Mouse (Mus musculus): Measurements from ENCODE around the gene Scin.
"Not testable (repeated sequence)": the region's sequence is repeated elsewhere in the genome, so short reads cannot be mapped to it uniquely, and the experiment has no call there.

The Scin gene

DNA sequence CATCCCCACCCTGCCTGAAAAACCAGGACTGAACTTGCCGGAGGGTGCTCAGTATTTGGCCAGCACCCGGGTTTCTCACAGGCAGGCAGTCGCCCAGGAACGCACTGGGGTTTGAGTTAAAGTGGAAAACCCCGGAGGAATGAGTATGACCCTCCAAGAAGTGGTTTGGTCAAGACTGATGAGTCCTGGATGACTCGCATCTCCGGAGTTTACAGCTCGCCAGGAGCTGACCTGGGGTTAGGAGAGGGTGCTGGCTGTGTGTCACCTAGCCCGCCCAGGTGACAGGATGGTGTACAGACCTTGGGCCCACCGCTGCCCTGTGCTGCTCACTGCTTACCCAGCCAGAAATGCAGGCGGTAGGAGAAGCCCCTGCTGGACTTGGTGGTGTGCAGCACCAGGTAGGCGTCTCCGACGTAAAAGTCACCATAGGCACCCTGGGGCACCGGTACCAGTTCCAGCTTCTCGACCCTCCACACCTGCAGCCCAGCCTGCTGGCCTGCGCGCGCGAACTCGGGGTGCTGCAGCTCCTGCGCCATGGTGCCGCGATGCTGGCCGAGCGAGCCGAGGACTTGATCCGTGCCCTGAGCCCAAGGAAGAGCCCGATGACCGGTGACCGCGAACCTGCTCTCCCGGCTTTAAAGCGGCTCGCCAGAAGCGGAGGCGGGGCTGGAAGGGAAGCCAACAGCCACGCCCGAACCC is at the start of gene Scin:
TSS of gene Scin (minus strand) at position 656 of the 699 bp plus-strand sequence.
- no peak for DNase-seq

GRCm38 (mm10) chr12:40177089-40177488 is 43.1 kb upstream of the Scin start:
- no peak for DNase-seq

GRCm38 (mm10) chr12:40176158-40176557 is 42.1 kb upstream of the Scin start:
- DNase-seq, result no peak

DNA sequence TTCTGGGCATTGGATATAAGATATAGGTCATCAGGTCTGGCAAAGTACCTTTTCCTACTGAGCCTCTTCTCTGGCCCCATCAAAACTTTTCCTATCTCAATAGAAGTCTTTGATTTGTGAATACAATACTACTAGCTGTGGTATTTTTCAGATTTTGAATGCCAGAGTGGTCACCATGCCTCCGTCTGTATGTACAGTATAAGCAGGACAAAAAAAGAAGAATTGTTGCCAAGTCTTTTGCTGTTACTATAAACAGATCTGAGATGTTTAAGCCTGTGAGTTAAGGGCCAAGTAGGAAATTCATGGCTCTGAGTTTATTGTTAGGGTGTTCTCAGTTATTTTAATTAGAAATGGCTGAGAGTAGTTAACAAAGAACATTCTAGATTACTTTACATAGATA is 41.1 kb upstream of the Scin start:
- DNase-seq, result not testable (repeated sequence)

- DNase-seq, result no peak
Observed at GRCm38 (mm10) chr12:40171637-40172036, 37.6 kb upstream of the Scin start.

GRCm38 (mm10) chr12:40169675-40170074 is 35.6 kb upstream of the Scin start:
- DNase-seq, result no peak

- DNase-seq, result peak; percentile 27
Observed at GRCm38 (mm10) chr12:40164621-40165020, 30.6 kb upstream of the Scin start.

- DNase-seq, result no peak
Observed at GRCm38 (mm10) chr12:40160777-40161176, 26.7 kb upstream of the Scin start.

DNA sequence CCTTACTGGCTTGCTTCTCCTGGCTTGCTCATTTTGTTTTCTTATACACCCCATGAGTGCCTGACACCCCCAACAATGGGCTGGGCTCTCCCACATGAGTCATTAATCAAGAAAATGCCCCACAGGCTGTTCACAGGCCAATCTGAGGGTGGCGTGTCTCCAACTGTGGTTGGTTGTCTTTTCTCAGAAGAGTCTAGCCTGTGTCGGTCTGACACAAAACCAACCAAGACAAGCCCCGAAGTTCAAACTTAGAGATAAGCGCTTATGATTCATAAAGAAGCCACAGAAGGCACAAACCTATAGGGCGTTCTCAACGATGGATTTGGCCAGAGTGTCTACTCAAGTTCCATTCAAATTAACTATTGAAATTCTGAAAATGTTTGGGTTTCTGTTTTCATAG is 20.2 kb upstream of the Scin start:
- no peak for DNase-seq

- no peak for DNase-seq
Observed at GRCm38 (mm10) chr12:40152353-40153069, 18.5 kb upstream of the Scin start.

DNA sequence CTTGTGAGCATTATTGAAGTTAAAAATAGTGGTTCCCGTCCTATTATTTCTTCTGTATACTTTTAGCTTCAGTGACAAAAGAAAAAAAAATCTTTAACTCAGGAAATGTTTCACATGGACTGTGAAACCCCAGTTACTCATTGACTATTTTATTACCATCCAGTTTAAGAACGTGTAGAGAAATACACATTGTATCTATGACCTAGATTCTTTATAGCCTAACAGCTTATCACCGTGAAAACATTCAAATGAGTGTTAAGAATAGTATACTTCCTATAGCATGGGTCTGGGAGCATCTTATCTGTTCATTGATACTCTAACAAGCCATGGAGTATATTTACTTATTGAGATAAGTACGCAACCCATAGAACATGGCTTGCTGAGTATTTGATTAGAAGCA is 13.3 kb upstream of the Scin start:
- DNase-seq, result no peak

- no peak for DNase-seq
Observed at GRCm38 (mm10) chr12:40146510-40146909, 12.5 kb upstream of the Scin start.

GRCm38 (mm10) chr12:40140706-40141105 is 6.7 kb upstream of the Scin start:
- no peak for DNase-seq

- DNase-seq, result no peak
Observed at GRCm38 (mm10) chr12:40139484-40140245, 5.6 kb upstream of the Scin start.

DNA sequence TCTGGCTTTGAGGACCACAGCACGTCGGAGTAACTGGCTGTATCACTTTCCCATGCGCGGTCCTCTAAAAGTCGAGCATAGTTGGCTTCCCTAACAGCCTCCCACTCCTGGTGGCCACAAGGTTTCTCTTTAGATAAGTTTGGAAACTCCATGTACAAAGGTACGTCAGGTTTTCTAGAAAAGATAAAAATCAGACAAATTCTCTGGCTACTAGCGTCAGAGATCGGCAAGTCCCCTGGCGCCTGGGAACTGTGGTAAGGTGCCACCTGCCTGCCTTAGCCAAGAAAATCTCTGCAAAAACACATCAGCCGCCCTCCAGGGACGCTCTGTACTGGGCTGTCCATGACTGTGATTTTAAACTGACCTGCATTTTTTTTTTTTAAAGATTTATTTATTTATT is 501 bp upstream of the Scin start:
- no peak for DNase-seq

DNA sequence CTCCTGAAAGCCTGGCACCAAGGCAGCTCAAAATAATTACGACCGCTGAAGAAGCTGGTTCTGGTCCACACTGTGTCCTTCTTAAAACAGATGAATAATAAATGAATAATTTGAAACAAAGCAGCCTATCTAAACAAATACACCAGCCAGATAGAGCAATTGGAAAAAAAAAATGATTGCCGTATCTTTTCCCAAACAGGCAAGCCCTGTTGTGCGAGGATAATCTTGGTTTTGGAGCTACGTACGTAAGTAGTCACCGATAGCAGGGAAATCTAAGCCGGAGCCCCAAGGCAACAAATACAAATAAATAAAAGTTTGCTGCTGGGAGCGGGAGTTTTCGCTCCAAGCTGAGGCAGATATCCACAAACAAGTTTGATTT is 845 bp downstream of the Scin start:
- no peak for DNase-seq

GRCm38 (mm10) chr12:40118872-40119271 is 15.2 kb downstream of the Scin start:
- no peak for DNase-seq

DNA sequence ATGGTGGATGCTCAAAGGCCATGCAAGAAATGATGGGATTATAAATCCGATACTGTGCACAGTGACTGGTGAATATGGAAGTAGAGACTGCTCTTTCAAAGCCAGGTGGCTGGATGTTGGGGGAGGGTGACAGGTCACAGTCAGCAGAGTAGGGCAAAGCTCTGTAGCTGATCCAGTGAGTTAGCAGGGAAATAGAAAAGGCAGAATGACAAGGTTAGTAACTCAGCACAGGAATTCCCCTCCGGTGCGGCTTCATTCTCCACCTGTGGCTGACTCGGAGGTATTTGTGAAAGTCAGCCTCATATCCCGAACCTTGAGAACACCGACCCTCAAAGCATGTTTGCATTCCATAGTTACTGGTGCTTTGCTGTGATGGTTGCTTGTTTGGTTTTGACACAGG is 17.0 kb downstream of the Scin start:
- no peak for DNase-seq

- no peak for DNase-seq
Observed at GRCm38 (mm10) chr12:40116214-40116613, 17.8 kb downstream of the Scin start.

DNA sequence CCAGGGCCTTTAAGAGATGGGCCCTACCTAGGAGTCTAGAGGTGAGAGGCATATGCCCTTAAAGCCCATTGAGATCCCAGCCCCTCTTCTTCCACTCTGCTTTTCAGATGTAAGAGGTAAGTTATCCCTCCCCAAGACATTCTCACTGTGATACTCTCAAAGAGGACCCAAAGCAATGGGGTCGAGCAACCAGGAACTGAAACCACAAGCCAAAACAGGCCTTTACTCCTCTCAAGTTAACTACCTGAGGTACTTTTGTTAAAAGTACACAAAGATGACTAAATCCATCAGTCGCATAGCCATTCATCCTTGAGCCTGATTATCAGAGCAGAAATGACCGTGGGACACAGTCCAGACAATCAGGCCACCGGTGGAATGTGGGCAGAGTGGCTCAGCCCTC is 19.1 kb downstream of the Scin start:
- DNase-seq, result no peak

DNA sequence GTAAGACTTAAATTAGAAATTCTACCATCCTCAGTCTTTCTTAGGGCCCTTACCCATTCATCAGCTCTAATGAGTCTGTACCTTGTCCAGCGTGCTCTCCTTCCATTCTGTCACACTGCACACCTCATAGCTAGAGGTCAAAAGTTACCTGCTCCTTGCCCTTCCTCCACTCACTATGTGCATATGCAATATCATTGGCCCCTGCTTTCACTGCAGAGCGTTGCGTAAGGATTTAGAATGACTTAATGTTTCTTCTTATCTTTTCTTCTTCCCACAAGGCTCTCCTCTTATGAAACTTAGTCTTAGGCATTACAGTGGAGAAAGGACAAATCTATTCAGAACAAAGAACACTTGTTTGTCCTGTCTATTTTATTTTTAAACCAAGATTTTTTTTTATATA is 20.0 kb downstream of the Scin start:
- DNase-seq, result no peak

DNA sequence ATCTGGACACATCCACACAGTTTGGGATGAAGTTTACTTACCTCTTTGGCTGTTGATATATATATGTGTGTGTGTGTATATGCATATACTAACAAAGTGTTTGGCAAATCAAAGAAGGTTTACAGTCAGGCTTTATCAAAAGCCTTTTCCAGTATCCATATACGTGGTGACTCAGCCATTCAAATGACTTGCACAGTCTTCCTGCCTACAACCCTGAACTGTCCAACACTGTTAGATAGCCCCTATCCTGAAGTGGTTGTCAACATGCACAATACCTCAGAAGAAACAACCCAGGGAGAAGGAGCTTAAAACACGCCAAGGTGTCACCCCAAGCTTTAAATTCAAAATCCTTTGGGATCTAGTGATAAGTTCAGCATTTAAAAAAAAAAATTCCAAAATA is 20.4 kb downstream of the Scin start:
- no peak for DNase-seq

DNA sequence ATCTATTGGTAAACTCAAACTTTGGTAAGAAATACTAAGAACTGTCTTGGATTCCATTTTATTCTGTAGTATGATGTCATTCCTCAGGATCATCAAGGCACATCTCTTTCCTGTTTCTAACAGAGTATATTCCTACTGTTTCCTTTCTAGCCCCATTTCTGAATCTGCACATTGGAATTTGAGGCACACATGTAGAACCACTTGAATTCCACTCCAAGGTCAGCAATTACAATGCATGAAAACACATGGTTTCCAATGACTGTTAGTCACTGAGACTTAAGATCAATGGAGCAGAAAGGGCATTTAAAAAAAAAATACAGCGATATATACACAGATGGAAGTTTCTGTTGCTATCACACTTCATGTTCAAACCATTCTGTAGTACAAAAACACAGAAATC is 24.8 kb downstream of the Scin start:
- DNase-seq, result no peak

- DNase-seq, result no peak
Observed at GRCm38 (mm10) chr12:40108143-40108542, 25.9 kb downstream of the Scin start.
